Mouse (Mus musculus): ENCODE results near the gene Gm5134. TPM values are rescaled to one million over a fixed set of nuclear protein-coding genes. Genes with fewer than 3 reads are reported as not detected.

Gene Gm5134
- polyA plus RNA-seq, 1 experiment from 2014 or later: not detected

DNA sequence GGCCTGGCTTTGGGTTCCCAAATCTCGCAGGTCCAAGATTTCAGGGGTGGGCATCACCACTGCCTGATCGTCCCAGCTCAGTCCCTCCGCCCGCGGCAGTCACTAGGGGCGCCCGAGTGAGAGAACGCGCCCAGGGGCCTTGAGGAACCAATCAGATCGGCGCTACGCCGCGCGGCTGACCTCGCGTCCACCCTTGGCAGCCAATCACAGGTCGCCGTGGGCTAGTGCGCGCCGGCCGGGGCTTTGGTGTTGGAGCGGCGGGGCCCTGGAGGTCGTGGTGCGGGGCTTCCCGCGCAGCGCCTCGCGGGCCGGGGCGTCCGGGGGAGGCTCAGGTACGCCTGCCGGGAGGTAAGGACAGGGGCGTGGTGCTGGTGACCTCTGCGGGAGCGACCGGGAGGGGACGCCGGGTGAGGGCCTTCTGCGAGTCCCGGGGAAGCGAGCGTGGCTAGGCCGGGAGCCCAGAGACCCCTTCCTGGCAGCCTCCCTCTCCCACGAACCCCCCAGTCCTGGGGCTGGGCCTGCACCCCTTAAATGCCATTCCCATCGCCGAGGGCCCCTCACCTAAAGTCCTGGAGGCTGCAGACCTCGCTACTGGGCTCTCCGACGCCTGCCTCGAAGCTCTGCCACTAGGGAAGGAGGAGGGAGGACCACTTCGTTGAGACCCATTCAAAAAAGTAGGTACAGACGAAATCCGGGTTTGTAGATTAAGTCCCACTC is 78.2 kb downstream of the Gm5134 start, which contains the start of gene Zfp280b:
Gene Zfp280b (plus strand): TSS at position 249 of the 717 bp plus-strand sequence.
- H3K4me2 ChIP-seq: peak within 1 kb of the TSS; percentile 68
- H3K36me3 ChIP-seq (replicated peaks): peaks cover 20% of the 10 kb centered on the region
- WGBS: under 1% methylated on average over 57 of the region's 58 CpGs
- H3K27ac ChIP-seq: peak within 1 kb of the TSS; percentile 69
- H3K9ac ChIP-seq: peak within 1 kb of the TSS; percentile 89
- peaks cover 11% of the 10 kb centered on the region for H3K4me1 ChIP-seq
- no peaks in the 10 kb centered on the region for H3K9me3 ChIP-seq
- H3K4me3 ChIP-seq (replicated peaks): peak within 1 kb of the TSS; percentile 83
- peak; percentile 99 for ATAC-seq (ENCODE audit: low FRiP score)
- no peaks in the 10 kb centered on the region for H3K27me3 ChIP-seq

DNA sequence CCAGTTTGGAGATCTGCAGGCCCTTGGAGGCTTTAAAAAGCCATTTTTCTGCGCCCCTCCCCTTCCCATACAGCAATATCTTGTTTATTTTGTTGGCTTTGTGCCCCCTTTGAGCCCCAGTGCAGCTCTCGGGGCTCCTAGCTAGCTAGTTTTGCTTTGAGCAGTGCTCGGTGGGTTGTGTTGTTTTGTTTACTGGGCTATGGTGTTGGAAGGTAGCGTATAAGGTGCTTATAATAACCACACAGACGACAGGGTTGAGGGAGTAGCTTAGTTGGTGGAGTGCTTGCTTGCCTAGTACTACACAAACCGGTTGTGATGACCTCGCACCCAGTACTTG is 78.8 kb downstream of the Gm5134 start:
- ATAC-seq (ENCODE audit: low FRiP score): no peak
- WGBS: 21% methylated on average over 7 of the region's 7 CpGs
- Histone ChIP-seq H3K4me2 (peak overlapping the region; percentile 68), H3K9me3 (no peaks in the 10 kb centered on the region), H3K36me3 (replicated peaks) (peaks cover 25% of the 10 kb centered on the region), H3K4me3 (replicated peaks) (peak overlapping the region; percentile 83), H3K27me3 (no peaks in the 10 kb centered on the region), H3K9ac (peak overlapping the region; percentile 89), H3K4me1 (peaks cover 11% of the 10 kb centered on the region), H3K27ac (peak overlapping the region; percentile 69; the same call in 1 of the 2 replicates)

DNA sequence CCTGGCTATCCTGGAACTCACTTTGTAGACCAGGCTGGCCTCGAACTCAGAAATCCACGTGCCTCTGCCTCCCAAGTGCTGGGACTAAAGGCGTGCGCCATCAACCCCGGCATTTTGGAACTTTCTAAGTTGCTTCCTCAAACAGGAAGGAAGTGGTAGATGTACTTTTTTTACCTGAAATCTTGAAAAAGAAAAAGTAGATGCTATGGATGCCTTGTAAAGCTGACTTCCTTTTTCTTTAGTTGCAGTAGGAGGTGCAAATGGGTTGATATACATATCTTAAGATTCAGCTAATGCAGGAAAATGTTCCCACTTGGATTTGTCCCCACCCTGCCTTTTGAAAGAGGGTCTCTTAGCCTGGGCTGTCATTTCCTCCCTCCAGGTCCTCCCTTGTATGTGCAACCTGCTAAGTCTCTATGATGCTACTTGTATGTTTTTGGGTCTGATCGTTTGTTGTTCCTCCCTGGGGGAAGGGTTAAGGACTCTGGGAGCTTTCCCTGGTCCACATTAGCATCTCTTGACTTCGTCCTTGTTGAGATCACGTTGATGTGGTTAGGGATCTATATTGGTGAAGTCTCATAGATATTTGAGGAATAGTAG is 79.8 kb downstream of the Gm5134 start:
- Histone ChIP-seq H3K4me1 (peaks cover 11% of the 10 kb centered on the region), H3K4me2 (peak overlapping the region; percentile 68), H3K27me3 (no peaks in the 10 kb centered on the region), H3K9ac (no peak overlapping the region), H3K27ac (no peak overlapping the region), H3K36me3 (replicated peaks) (peaks cover 35% of the 10 kb centered on the region), H3K4me3 (replicated peaks) (no peak overlapping the region), H3K9me3 (no peaks in the 10 kb centered on the region)
- 94% methylated on average over 8 of the region's 8 CpGs for WGBS
- no peak for ATAC-seq (ENCODE audit: low FRiP score)

DNA sequence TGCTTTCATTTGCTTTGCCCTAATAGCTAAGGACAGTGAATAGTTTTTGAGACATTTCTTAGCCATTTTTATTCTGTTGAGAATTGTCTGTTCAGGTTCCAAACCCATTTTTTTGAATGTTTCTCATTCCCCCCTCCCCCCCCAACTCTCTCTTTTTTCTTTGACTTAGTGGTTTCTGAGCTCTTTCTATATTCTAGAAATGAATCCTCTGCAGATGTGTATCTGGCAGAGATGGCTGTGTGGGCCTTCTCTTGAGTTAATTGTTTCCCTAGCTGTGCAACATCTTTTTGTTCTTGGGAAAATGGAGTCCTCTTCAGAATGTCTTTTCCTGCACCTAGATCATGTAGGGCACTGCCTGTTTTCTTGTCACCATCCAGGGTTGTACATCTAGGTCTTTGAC is 81.0 kb downstream of the Gm5134 start:
- peaks cover 11% of the 10 kb centered on the region for H3K4me1 ChIP-seq
- H3K4me3 ChIP-seq (replicated peaks): no peak overlapping the region
- no peaks in the 10 kb centered on the region for H3K9me3 ChIP-seq
- no peak overlapping the region for H3K9ac ChIP-seq
- H3K27ac ChIP-seq: no peak overlapping the region
- peaks cover 47% of the 10 kb centered on the region for H3K36me3 ChIP-seq (replicated peaks)
- no peak overlapping the region for H3K4me2 ChIP-seq
- no peaks in the 10 kb centered on the region for H3K27me3 ChIP-seq
- no peak for ATAC-seq (ENCODE audit: low FRiP score)

DNA sequence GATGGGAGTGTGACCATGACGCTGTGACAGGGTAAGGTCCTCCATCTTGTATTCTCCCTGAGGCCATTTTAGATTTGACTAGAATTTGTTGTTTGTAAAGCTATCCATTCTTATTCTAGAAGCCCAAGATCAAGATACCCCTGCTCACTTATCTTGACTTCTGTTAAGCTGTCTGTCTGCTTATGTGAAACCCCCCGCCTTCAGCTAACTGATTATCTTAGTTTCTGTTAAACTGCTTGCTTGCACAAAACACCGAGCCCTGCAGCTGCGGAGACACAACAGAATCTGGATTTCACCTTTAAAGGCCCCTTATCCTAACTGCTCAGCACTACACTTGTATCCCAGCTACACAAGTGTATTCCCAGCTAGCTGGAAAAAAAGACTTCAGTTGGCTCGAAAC is 82.6 kb downstream of the Gm5134 start:
- Histone ChIP-seq H3K4me2 (no peak overlapping the region), H3K36me3 (replicated peaks) (peaks cover 61% of the 10 kb centered on the region), H3K4me3 (replicated peaks) (no peak overlapping the region), H3K9me3 (no peaks in the 10 kb centered on the region), H3K27me3 (no peaks in the 10 kb centered on the region), H3K4me1 (peaks cover 11% of the 10 kb centered on the region), H3K9ac (no peak overlapping the region), H3K27ac (no peak overlapping the region)
- WGBS: 95% methylated on average over 5 of the region's 5 CpGs
- no peak for ATAC-seq (ENCODE audit: low FRiP score)

DNA sequence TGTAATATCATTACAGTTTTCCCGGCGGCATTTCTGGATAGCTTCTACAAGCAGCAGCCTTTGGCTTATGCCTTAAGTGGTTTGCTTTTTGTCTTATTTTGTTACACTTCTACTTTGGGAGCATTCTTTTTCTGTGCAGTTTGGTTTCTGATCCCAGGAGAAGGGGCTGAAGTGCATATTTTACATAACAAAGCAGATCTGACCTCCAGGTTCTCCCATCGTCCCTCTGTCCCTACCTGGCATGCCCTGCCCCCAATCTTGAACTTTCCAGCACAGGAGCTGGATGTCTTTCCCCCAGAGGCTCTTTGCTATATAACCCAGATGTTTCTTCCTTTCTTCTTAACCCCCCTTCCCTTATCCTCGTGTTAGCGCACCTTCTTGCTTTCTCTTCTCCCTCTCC is 91.0 kb downstream of the Gm5134 start:
- H3K9ac ChIP-seq: no peak overlapping the region
- no peaks in the 10 kb centered on the region for H3K27me3 ChIP-seq
- H3K27ac ChIP-seq: no peak overlapping the region
- no peak overlapping the region for H3K4me3 ChIP-seq (replicated peaks)
- H3K4me2 ChIP-seq: no peak overlapping the region
- no peaks in the 10 kb centered on the region for H3K9me3 ChIP-seq
- peaks cover 29% of the 10 kb centered on the region for H3K36me3 ChIP-seq (replicated peaks)
- H3K4me1 ChIP-seq: no peaks in the 10 kb centered on the region
- ATAC-seq (ENCODE audit: low FRiP score): no peak
- 41% methylated on average over 5 of the region's 5 CpGs for WGBS

DNA sequence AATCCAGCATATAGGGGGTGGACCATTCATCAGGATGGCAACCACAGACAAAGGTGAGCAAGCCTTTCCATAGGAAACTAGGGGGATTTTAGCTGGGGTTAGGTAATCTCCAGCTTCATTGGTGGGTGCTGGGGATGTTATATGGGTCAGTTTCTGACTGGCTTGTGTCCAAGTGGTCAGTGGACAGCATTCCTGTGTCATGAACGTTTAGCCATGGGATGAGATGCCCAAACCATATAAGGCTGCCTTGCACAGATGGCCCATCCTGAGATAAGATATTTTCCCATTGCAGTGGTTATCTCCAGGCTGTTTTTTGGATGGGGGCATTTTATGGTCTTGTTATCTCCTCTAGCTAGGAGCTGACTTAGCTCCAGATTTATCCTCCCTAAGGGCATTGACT is 92.4 kb downstream of the Gm5134 start:
- Histone ChIP-seq H3K4me3 (replicated peaks) (no peak overlapping the region), H3K4me1 (no peaks in the 10 kb centered on the region), H3K9ac (no peak overlapping the region), H3K36me3 (replicated peaks) (peaks cover 15% of the 10 kb centered on the region), H3K4me2 (no peak overlapping the region), H3K27ac (no peak overlapping the region), H3K27me3 (no peaks in the 10 kb centered on the region), H3K9me3 (no peaks in the 10 kb centered on the region)
- WGBS: 78% methylated on average over 1 of the region's 1 CpGs
- no peak for ATAC-seq (ENCODE audit: low FRiP score)

DNA sequence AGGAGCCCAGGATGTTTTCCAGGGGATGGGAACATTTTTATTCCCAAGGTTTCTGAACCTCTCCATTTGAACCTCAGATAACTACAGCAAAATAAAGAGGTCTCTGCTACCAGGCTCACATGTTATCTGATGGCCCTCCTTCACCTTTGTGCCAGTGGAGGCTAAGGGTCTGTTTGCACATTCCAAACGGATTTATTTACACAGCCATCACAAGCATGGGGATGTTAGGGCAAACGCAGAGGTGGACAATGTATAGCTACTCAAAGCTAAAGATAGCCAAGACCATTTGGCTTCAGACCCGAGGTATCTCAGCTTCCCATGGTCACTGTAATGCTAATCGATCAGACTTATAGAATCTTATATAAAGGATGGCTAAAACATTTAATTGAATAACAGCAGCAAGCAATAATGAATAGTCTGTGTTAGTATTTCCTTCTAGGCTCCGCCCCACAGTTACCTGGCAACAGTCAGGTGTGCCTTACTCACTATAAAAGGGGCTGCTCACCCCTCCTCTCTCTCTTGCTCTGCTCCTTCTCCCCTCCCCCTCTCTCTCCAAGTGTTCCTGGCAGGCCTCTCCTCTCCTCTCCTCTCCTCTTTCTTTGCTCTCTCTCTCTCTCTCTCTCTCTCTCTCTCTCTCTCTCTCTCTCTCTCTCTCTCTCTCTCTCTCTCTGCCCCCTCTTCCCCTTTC is 93.0 kb downstream of the Gm5134 start:
- peaks cover 15% of the 10 kb centered on the region for H3K36me3 ChIP-seq (replicated peaks)
- H3K9ac ChIP-seq: no peak overlapping the region
- H3K4me2 ChIP-seq: no peak overlapping the region
- ATAC-seq (ENCODE audit: low FRiP score): no peak
- H3K4me3 ChIP-seq (replicated peaks): no peak overlapping the region
- H3K9me3 ChIP-seq: no peaks in the 10 kb centered on the region
- WGBS: 59% methylated on average over 5 of the region's 5 CpGs
- H3K4me1 ChIP-seq: no peaks in the 10 kb centered on the region
- no peaks in the 10 kb centered on the region for H3K27me3 ChIP-seq
- no peak overlapping the region for H3K27ac ChIP-seq

DNA sequence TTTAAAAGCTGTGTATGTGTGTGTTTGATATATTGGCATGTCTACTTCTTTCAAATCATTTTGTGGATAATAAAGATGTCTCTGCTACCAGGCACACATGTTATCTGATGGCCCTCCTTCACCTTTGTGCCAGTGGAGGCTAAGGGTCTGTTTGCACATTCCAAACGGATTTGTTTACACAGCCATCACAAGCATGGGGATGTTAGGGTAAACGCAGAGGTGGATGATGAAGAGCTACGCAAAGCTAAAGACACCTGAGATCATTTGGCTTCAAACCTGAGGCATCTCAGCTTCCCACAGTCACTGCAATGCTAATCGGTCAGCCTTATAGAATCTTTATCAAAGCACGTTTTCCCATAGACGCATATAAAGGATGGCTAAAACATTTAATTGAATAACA is 94.7 kb downstream of the Gm5134 start:
- Histone ChIP-seq H3K36me3 (replicated peaks) (peaks cover 6% of the 10 kb centered on the region; the same call in 1 of the 2 replicates), H3K4me3 (replicated peaks) (no peak overlapping the region), H3K27ac (no peak overlapping the region), H3K4me2 (no peak overlapping the region), H3K9ac (no peak overlapping the region), H3K9me3 (no peaks in the 10 kb centered on the region), H3K27me3 (no peaks in the 10 kb centered on the region), H3K4me1 (no peaks in the 10 kb centered on the region)
- no peak for ATAC-seq (ENCODE audit: low FRiP score)
- 66% methylated on average over 6 of the region's 6 CpGs for WGBS

DNA sequence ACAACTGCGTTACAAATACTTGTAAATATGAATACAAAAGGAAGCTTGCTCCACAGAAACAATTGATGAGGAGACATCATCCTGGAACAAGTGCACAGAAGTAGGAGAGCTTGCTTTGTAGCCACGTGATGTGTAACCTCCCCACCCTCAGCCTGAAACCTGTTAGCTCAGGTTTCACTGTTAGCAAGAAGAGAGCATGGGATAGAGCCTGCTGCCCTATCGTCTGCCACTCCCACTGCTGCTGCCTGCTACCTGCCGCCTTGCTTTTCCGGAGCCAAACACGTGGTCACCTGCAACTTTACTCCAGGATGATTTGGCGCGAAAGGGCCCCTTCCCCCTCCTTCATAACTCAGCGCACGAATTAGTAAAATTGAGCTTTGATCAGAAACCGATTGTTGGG is 97.5 kb downstream of the Gm5134 start:
- Histone ChIP-seq H3K4me1 (no peaks in the 10 kb centered on the region), H3K27ac (no peak overlapping the region), H3K36me3 (replicated peaks) (no peaks in the 10 kb centered on the region), H3K27me3 (no peaks in the 10 kb centered on the region), H3K4me2 (no peak overlapping the region), H3K9me3 (no peaks in the 10 kb centered on the region), H3K9ac (no peak overlapping the region), H3K4me3 (replicated peaks) (no peak overlapping the region)
- ATAC-seq (ENCODE audit: low FRiP score): no peak
- 86% methylated on average over 11 of the region's 11 CpGs for WGBS

Measured in forebrain, embryonic 12.5 days (tissue).